Mouse (Mus musculus) embryonic facial prominence, embryonic 15.5 days (tissue): Measurements from ENCODE around the gene Sp100. TPM values are rescaled to one million over a fixed set of nuclear protein-coding genes. Genes with fewer than 3 reads are reported as not detected.
"Not testable (repeated sequence)": the region's sequence is repeated elsewhere in the genome, so short reads cannot be mapped to it uniquely, and the experiment has no call there.

Experiments
- ATAC-seq: fragments of 200-750 bp; cut with Nextera tagmentation; 2 replicates; pipeline ENCODE4 v1.8.0; 2017; ENCODE audit warnings: low read depth, moderate TSS enrichment; ENCODE audit not compliant: insufficient number of reproducible peaks, low FRiP score, low TSS enrichment
- H3K27ac ChIP-seq: fragments of 300-500 bp; sonication (generic); replicated peaks from 2 replicates; pipeline ENCODE4 v1.5.1; 2015; ENCODE audit warnings: mild to moderate bottlenecking, inconsistent platforms
- H3K27me3 ChIP-seq: fragments of 300-500 bp; sonication (generic); 2 replicates; pipeline ENCODE4 v1.6.1; 2015; ENCODE audit warnings: inconsistent platforms
- H3K36me3 ChIP-seq: fragments of 300-500 bp; sonication (generic); 2 replicates; pipeline ENCODE4 v1.6.1; 2015; ENCODE audit warnings: mild to moderate bottlenecking, inconsistent platforms
- H3K4me1 ChIP-seq: fragments of 300-500 bp; sonication (generic); 2 replicates; pipeline ENCODE4 v1.6.1; 2015; ENCODE audit warnings: inconsistent platforms
- H3K4me2 ChIP-seq: fragments of 300-500 bp; sonication (generic); replicated peaks from 2 replicates; pipeline ENCODE4 v1.6.1; 2015; ENCODE audit warnings: mild to moderate bottlenecking, inconsistent platforms
- H3K4me3 ChIP-seq: fragments of 300-500 bp; sonication (generic); replicated peaks from 2 replicates; pipeline ENCODE4 v1.5.1; 2015; ENCODE audit warnings: mild to moderate bottlenecking, inconsistent platforms
- H3K9ac ChIP-seq: fragments of 300-500 bp; sonication (generic); 2 replicates; pipeline ENCODE4 v1.6.1; 2015; ENCODE audit warnings: inconsistent platforms
- H3K9me3 ChIP-seq: fragments of 300-500 bp; sonication (generic); replicated peaks from 2 replicates; pipeline ENCODE4 v1.6.1; 2016; ENCODE audit warnings: inconsistent platforms
- whole genome bisulfite sequencing: fragments of 180-500 bp; shearing (Covaris S2); methylation state at CpG from one replicate; pipeline ENCODE4 v1.1.7; 2015; 5-methylcytosine and 5-hydroxymethylcytosine counted together
- polyA plus RNA-seq: library from polyadenylated mRNA; unstranded; fragments of >200 nt; fragmentation: Nextera tagmentation; extraction: Ambion mirVana; gene quantifications from 2 replicates; pipeline ENCODE4 v1.2.1, GENCODE M21; 2015

Gene Sp100
- polyA plus RNA-seq: 2.7 and 3.3 TPM in 2 replicates

DNA sequence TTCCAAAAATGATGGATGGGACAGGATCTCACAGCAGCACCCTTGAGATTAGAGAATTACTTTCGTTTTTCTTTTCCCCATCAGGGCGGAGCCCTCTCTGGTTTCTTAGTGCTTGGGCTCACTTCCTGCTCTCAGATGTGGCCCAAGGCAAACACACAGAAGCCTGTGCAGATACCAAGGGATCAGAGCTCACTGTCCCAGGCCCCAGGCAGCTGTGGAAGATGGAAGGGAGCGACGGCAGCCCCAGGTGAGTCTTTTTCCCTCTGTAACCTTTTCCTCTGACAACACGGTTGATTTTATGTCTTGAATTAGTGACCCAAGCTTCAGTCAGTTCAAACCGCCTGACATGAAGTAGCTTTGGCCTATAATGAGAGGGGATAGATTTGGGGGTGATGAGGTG is at the start of gene Sp100:
Sp100 (plus strand) TSS at position 108 of the 400 bp plus-strand sequence.
- not testable (repeated sequence) for H3K27me3 ChIP-seq, H3K36me3 ChIP-seq, ATAC-seq, H3K4me2 ChIP-seq, H3K9me3 ChIP-seq, H3K27ac ChIP-seq, H3K4me1 ChIP-seq, H3K4me3 ChIP-seq, H3K9ac ChIP-seq
- WGBS: 43% methylated on average over 6 of the region's 6 CpGs

DNA sequence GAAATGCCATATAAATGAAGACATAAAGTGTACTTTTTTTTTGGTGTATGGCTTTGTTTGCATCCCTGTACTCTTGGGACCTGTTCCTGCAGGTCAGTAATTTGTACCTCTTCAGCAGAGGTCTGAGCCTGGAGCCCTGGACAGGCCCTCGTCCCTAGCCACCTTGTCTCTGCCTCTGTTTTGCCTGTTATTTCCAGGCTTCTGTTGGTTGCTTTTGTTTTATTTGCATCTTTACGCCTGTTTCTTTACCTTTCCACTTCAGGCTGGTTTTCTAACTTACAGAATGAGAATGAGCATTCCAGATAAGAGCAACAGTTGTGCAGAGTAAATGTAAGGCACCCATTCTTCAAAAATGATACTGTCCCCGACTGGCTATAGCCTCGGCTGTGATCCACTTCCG is 49.7 kb upstream of the Sp100 start, which contains the start of gene Sp140:
Sp140 (plus strand) TSS at position 301 of the 400 bp plus-strand sequence.
- not testable (repeated sequence) for H3K27me3 ChIP-seq, H3K9ac ChIP-seq, ATAC-seq, H3K4me2 ChIP-seq, H3K4me3 ChIP-seq, H3K9me3 ChIP-seq, H3K4me1 ChIP-seq, H3K36me3 ChIP-seq, H3K27ac ChIP-seq
- WGBS: 29% methylated on average over 1 of the region's 5 CpGs

DNA sequence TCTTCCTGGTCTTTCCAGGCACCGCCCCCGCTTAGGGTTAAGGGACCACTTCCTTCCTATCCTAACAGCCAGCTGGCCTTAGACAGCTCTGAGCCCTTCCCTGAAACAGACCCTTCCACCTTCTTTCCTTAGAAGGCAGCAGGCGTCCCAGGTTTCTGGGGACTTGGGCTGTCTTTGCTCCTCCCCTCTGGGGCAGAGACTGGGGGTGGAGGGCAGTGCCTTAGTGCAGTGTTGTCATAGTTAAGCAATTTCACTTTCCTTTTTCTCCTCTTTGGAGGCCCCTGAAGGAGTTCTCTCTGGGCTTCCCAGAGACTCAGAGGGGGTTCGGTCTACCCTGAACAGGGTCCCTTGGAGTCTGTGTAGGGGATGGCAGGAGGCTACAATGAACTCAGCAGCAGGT is 49.0 kb upstream of the Sp100 start:
- 56% methylated on average over 4 of the region's 4 CpGs for WGBS
- not testable (repeated sequence) for H3K4me1 ChIP-seq, H3K27ac ChIP-seq, H3K9ac ChIP-seq, H3K36me3 ChIP-seq, H3K4me2 ChIP-seq, H3K9me3 ChIP-seq, H3K27me3 ChIP-seq, ATAC-seq, H3K4me3 ChIP-seq

DNA sequence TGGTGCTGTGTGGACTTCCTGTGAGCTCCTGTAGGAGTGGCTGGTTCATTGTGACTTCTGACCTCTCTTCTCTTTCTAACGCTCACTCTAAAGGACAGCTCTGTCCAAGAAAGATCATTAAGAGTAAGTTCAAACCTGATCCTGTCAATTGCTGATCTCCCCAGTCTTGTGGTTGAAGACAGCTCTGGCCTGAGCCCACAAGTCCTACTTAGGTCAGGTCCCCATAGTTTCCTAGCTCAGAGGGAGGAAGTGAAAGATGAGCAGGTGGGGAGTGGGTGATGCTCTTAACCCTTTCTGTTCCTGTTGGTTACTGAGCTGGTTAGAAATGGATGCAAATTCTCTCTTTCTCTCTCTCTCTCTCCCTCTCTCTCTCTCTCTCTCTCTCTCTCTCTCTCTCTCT is 45.4 kb upstream of the Sp100 start:
- H3K9ac ChIP-seq, H3K4me1 ChIP-seq, H3K36me3 ChIP-seq, H3K4me3 ChIP-seq, ATAC-seq, H3K4me2 ChIP-seq, H3K27me3 ChIP-seq, H3K9me3 ChIP-seq, H3K27ac ChIP-seq: not testable (repeated sequence)
- WGBS: no CpG with 5 or more reads among the region's 1 CpGs

DNA sequence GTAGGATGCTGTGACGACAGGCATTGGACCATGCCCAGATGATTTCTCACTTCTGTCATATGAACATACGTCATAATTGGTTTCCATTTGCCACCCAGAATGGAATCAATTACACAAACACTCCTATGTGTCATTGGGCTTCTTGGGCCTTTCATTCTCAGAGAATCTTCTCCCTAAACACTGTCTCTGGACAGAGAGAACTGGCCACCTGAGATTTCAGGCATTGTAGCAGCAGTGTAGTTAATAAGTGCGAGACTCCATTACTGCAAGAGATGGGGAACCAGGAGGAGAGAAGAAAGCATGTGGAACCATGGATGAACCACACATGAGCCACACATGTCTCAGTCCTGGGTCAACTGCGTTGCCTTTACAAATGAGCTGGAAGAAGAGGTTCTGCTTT is 41.4 kb upstream of the Sp100 start:
- not testable (repeated sequence) for H3K4me2 ChIP-seq, ATAC-seq, H3K4me3 ChIP-seq, H3K27ac ChIP-seq, H3K9me3 ChIP-seq, H3K9ac ChIP-seq, H3K36me3 ChIP-seq, H3K27me3 ChIP-seq, H3K4me1 ChIP-seq
- 77% methylated on average over 4 of the region's 4 CpGs for WGBS

DNA sequence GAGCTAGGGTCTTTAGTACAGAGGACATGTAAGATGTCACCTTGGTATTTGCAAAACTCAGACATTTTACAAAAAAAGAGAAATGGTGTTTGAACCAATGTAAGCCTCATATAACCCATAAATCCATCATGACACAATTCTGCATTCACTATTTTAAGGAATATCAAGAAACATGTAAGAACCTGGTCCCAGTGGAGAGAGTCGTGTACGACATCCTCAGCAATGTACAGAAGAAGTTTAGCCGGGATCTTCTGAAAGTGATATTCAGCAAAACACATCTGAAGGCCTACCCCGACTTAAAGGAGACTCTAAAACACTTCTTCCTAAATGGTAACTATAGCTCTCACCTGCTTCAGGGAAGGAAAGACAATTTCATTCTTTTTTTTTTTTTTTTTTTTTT is 39.2 kb upstream of the Sp100 start:
- not testable (repeated sequence) for H3K27ac ChIP-seq, H3K4me3 ChIP-seq, H3K27me3 ChIP-seq, H3K9me3 ChIP-seq, H3K4me2 ChIP-seq, H3K4me1 ChIP-seq, H3K9ac ChIP-seq, H3K36me3 ChIP-seq, ATAC-seq
- WGBS: no CpG with 5 or more reads among the region's 4 CpGs

DNA sequence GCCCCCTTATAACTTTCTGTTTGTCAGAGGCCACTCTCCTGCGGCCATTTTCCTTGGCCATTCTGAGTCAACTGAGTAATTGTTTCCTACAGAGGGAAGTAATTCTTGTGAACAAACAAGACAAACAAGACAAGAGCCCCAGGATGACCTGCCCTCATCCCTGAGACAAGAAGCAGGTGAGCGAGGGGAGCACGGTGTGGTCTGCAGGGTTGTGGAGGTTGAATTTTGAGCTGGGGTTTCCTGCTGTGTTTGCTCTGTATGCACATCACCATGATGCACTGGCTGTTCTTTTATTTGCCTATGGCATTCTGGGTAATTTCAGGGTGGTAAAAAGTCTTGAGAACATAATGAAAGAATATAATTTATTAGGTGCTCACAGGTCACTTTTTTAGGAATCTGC is 34.7 kb upstream of the Sp100 start:
- WGBS: 92% methylated on average over 3 of the region's 3 CpGs
- not testable (repeated sequence) for H3K27me3 ChIP-seq, H3K4me1 ChIP-seq, H3K4me2 ChIP-seq, H3K36me3 ChIP-seq, H3K9me3 ChIP-seq, ATAC-seq, H3K27ac ChIP-seq, H3K4me3 ChIP-seq, H3K9ac ChIP-seq

DNA sequence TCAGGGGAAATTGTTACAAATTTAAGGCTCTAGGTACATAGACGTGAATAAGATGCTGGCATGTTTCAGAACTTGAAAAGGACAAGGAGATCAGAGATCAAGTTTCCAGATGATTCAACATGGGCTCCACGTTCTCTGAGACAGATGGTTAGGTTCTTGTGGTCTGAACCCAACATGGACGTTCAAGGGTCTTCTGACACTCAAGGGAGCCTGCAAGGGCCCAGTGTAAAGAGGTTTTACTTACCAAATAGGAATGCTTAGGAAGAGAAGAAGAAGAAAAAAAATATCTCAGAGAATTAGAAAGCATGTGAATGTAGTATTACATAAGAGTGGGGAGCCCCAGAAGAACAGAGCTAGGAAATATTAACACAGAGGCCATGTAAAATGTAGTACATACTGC is 34.0 kb upstream of the Sp100 start:
- not testable (repeated sequence) for H3K36me3 ChIP-seq, H3K9ac ChIP-seq, H3K27ac ChIP-seq, H3K4me1 ChIP-seq, H3K27me3 ChIP-seq, ATAC-seq, H3K9me3 ChIP-seq, H3K4me2 ChIP-seq, H3K4me3 ChIP-seq
- WGBS: 57% methylated on average over 3 of the region's 3 CpGs

DNA sequence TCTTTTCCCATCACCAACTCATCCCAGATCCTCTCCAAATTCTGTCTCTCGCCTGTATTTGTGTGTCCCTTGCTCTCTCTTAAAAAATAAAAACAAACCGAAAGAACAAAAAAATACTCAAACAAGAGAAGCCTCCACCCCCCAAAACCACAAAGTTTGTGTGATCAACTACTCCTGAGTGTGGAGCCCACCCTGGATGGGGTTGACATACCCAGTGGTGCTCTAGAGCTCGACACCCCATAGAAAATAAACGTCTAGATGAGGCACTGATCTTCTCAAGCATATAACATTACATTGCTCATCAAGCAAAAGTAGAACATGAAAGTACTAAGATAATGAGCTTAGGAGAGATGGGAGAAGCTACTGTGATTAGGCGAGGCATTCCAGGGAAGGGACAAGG is 32.6 kb upstream of the Sp100 start:
- 61% methylated on average over 4 of the region's 5 CpGs for WGBS
- H3K27me3 ChIP-seq: not testable (repeated sequence)

DNA sequence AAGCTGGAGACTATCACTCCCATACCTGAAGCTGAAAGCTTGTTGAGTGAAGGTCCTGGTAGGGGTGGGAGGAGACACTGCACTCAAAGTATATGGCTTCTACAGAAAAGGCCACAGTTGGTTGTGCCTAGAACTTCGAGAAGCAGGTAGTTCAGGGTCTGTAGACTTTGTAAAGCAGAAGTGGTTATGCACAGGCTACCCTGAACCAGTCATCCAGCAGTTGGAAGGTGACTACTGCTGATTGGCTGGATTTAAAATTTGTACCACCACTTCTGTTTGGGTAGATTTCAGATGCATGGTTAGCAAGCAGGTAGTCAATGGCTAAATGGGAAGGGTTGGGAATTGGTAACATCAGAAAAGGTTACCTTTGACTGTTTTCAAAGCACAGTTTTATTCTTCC is 31.1 kb upstream of the Sp100 start:
- not testable (repeated sequence) for H3K27ac ChIP-seq, ATAC-seq, H3K4me1 ChIP-seq, H3K4me3 ChIP-seq, H3K36me3 ChIP-seq, H3K9ac ChIP-seq, H3K27me3 ChIP-seq, H3K4me2 ChIP-seq, H3K9me3 ChIP-seq
- WGBS: 50% methylated on average over 1 of the region's 1 CpGs

More for the DNA sequence above, 32.6 kb upstream of the Sp100 start:
- not testable (repeated sequence) for ATAC-seq, H3K4me2 ChIP-seq, H3K9ac ChIP-seq, H3K4me3 ChIP-seq, H3K9me3 ChIP-seq, H3K36me3 ChIP-seq, H3K4me1 ChIP-seq, H3K27ac ChIP-seq

DNA sequence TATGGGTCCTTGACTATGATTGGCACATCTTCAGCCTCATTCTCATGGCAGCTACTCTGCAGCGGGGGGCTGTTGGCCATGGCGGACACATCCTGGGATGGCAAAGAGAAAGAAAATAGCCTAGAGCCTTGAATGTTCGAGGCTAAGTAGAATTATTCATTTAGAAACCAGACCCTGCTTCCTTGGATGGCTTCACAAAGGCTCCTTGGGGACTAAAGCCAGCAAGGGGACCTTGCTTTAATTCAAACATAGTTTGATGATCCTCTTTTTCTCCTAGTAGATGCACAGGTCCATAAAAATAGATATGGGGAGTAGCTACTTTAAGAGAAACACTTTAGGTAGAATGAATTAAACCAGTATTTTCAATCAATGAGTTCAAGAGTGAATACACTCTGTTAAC is 12.9 kb upstream of the Sp100 start:
- not testable (repeated sequence) for H3K9ac ChIP-seq, H3K27ac ChIP-seq, H3K9me3 ChIP-seq, H3K4me2 ChIP-seq, H3K4me1 ChIP-seq, ATAC-seq, H3K27me3 ChIP-seq, H3K36me3 ChIP-seq, H3K4me3 ChIP-seq
- WGBS: 52% methylated on average over 3 of the region's 3 CpGs

DNA sequence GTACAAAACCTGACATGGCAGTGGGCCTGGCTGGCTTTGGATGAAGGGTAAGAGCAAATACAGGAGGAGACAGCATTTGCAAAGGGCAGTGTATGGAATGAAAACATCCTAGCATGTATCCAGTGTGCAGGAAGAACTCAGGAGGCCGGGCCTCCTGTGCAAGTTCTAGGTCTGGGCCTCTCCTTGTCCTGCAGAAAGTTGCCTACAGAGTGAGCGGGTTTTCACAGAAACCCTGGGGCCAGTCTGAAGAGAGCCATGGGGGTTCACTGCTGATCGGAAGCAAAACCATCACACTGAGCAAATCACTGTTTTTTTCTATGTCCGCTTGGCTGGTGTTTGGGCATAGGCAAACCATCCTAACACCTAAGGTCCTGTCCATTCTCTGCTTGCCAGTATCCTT is 11.6 kb upstream of the Sp100 start:
- not testable (repeated sequence) for H3K9me3 ChIP-seq, H3K9ac ChIP-seq, H3K4me1 ChIP-seq, H3K27me3 ChIP-seq, H3K4me3 ChIP-seq, ATAC-seq, H3K36me3 ChIP-seq, H3K4me2 ChIP-seq, H3K27ac ChIP-seq
- 79% methylated on average over 4 of the region's 4 CpGs for WGBS
